Mouse (Mus musculus): ENCODE data around the gene Mroh9.

Mroh9 gene

DNA sequence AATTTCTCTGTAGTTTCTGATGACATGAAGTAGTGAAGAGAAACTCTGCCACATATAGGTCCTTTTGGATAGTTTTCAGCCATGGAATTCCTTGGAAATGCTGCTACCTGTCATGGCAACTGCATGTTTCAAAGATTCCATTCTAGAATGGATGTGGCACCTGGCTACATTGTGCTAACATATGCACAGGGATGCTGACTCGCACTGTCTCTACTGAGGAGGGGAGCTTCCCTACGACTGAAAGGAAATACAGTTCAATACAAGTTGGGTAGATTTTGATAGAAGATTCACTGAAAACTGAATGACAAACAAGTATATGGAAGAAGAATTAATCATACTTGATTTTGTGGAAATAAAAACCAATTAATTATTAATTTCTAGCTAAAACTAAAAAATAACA lies at the start of gene Mroh9:
Gene Mroh9, minus strand, starts transcription at position 101 of the 400 bp plus-strand sequence.
- DNase-seq, result no peak

DNA sequence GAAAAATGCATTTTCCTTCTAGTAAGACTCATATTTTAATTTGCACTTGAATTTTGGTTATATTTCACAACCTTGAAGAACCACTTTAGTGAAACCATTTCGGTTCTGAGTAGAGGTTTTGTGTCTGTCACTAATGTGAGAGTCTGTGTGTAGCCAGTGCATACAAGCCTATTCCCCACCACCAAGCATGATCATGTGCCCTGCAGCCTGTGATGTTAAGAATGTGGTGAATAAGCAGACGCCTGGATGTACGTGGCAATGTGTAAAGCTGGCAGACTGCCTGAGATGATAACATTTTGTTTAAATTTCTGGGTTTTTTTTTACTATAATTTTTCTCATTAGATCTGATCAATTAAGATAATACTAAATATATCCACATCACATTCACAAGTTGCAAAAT lies 44.5 kb upstream of the Mroh9 start:
- DNase-seq, result no peak

DNA sequence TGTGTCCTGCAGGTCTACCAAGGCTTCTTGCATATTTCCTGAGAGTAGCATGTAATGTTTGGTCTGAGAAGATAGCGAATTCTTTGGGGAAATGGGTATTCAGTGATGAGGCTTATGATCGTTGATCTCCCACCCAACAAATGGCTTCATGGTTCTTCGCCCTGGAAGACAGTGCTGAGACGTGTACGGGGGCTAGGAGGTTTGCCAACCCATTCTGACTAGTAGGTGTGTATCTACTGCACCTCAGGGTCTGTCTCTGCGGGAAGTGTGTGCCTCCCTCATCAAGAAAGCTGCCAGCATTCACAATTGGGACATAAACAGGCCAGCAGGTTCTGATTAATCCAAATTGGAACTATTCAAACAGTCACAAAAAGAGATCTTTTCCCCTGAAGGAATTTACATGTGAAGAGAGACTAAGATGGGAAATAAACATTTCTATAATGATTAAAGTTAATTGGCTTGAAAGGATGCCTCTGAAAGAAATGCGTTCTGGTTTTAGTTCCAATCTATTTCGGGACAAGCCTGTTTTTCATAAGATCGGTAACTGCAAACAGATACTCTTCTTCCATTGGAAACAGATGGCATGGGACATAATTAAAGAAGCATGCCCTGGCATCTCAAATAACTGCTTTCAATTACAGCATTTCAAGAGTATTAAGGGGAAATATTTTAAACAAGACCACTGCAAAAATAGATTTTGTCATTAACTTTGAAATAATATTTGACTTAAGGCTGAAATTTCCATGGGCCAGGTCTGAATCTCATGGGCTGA lies 43.8 kb upstream of the Mroh9 start:
- no peak for DNase-seq

DNA sequence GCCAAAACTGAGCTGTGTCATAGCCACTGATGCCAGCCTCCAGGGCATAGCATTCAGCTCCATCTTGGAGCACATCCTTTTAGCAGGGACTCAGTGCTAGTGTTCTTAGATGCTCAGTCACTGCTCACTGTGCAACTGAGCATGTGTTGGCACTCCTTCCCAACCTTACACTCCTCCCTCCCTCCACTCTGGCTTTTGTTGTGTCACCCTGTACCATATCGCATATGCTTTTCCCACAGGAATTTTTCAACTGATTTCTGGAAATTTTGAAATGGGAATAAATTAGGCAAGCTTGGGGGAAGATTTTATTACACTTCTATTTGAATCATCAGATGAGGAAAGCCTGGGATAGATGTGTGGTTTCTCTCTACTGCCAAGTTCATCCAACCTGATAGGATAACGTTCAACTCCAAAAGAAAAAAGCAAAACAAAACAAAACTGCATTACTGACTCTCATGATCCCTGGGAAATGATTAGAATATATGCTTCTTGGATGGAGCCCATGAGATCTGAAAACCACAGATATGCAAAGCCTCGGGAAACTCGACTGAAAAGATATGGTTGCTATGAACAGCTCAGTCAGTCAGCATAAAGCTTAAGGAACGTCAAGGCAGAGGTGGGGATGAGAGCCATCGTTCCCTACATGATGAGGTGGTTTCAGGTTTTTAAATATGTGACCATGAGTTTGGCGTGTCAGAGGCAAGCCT lies 40.9 kb upstream of the Mroh9 start:
- no peak for DNase-seq

DNA sequence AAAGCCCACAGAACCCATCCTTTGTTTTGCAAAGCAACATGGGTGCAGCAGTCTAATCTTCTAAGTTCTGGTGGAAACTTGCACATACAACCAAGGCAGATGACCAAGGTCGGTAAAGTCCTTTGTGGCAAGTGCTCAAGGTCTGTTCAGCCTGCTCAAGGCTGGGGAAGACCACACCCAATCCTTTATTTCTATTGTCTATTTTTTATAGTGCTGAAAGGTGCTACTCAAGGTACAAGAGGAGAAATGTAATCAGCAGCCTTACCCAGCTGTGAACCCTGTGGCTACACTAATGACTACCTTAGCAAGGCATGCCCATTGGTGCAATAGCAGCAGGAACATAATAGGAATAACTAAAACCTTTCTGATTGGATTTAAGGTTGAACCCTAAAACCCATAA lies 36.9 kb upstream of the Mroh9 start:
- DNase-seq, result no peak

DNA sequence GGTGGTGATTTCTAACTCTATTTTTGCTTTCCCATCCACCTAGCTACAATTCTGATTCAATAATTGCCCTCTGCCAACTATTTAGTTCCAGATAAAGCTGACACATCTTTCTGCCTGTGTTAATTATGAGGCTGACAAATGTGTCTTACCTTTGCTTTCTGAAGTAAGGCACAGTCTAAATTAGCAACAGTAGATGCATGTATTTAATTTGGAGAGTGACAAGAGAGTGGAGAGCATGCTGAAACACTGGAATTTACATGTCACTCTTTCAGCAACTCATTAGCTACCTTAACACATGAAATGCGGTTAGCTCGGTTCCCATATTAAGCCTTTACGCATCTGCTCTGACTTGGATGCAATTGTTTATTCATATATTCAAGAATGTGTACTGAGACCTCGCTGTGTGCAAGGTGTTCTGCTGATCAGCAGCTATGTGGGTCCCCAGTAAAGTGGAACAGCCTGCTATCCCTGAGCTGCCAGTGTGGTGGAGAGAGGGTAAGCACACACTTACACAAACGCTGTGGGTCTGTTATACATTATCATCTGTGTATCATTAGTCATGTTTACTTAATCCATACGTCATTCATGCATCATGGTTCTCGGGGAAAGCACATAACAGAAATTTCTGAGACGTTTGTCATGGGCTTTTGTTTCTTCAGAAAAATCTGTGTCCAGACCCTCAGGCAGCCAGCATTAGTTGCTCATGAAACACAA lies 28.1 kb upstream of the Mroh9 start:
- no peak for DNase-seq

DNA sequence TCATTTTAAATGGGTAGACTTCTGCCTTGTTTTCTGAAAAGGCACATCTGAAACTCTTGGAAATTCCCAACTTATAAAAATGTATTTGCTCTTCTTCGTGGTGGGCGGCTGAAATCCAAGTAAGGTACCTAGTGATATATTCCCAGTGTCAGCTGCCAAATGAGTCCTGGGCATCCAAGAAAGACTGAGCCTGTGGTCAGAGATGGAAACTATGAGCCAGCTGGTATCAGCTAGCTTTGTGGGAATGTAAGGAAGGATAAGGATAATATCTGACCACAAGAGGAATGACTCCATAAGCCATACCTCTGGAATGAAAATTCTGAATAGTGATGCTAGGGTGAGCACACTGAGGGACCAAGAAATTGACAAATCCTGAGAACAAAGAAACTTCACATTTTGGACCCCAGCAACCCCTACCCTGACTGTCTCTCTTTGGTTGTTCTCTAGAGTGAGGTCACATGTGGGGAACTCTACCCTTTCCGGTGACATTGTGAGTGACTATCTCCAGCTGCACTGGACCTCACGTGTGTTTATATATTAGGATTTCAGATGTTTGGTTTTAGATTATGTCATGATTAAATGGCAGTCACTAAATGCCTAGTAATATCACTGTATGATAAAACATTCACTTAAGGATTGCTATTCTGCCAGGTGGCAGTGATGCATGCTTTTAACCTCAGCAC lies 27.2 kb upstream of the Mroh9 start:
- no peak for DNase-seq

DNA sequence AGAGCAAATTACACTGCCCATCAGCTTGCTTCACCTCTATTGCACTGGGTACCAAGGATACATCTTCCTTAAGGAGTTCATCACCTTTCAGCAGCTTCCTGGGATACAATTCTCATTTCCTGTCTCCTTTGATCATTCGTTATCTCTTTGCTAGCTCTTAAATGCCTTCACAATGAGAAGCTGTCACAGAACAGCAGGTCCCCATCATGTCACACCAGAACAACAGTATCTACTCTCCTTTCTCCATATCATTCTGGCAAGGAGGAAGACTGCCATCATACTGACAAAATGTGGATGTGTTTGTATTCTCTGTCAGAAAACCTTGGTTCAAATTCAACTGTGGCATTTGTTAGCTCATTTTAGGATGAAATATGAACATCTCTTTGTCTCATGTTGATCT lies 19.5 kb upstream of the Mroh9 start:
- DNase-seq, result no peak

DNA sequence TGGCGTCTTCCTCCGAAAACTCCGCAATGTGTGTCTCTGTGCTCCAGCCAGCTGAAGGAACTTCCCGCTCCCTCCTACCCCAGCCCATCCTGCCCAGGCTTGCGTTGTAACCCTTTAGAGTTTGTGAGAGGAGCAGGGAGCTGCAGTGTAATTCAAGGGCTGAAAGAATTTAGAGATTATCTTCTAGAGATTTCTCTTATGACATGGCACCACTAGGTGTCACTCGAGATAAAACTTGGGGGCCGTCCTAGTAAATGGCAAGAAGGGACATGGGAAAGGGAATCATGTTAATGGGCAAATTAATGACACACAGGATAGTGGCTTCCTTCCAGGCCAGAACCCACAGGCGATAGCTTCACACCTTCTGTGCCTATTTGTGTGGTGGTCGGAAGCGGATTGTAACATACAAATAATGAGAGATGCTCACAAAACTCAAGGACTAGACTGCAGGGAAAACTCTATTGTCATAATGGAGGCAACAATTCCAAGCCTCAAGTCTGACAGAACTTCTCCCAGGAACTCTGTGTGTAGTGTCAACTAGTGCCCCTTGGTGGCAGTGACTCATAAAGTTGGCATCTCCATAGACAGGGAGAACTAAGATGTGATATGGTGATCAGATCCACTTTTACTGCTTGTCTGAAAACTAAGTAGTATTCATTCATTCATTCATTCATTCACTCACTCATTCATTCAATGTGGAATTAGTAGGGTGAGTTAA lies 6.1 kb upstream of the Mroh9 start:
- peak; percentile 69 for DNase-seq

DNA sequence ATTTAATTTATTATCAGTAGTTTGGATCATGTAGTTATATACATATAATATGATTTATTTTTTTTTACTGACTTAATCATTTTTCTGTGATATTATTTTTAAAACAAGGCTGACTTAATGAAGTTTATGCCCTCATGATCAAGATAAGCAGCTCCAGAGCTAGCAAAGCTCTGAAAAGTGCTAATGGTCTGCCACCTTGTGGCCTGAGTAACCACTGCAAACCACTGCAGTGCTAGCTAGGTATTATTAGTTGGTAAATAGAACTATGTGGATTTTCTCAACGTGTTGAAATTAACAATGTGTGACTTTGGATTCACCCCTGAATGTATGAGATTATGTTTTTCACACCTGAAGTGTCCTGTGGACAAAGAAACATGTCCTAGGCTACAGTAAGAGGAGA lies 15.0 kb downstream of the Mroh9 start:
- peak; percentile 53 for DNase-seq

DNA sequence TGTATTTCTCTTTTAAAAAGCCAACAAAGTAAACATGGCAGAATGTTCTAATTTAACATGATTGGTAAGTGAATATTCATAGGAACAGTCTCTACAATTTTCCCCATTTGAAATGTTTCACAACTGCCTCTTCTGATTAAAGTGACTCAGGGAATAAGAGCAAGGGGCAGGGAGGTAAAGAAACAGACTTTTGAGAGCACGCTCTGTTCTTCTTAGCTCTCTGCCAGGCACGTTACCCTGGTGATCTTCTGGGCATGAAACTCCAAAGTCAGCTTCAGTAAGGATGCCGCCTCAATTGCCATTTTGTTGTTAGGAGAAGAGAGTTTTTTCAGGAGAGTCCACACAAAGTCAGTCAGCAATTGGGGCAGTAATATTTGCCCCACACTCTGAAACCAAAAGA lies 25.1 kb downstream of the Mroh9 start:
- no peak for DNase-seq

DNA sequence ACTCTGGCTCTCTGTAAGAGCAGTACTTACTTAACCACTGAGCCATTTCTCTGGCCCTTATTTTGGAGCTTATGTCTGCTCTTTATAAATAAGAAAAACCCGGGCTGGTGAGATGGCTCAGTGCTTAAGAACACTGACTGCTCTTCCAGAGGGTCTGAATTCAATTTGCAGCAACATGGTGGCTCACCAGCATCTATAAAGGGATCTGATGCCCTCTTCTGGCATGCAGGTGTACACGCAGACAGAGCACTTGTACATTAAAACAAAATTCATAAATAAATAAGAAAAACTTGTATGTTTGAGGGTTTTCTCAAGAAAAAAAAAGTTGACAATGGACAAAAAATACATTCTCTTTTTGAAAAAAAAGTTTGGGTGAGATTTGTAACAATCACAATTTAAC lies 28.1 kb downstream of the Mroh9 start:
- peak; percentile 18 for DNase-seq

DNA sequence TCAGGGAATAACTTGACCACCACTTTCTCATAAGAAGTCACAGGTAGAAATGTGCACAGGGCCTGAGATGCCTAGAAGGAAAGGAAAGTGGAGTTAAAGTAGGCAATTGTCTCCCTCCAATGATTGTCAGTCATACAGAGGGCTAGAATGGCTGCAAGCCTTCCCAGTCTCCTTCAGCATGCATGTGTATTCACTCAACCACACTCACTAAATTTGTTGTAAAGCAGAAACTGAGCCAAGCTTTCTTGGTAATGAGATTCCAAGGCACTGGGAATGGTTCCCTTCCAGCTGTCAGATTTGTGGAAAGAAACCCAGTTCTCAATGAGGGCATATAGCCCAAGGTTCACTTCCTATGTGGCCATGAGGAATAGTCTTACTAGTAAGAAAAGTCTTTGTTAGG lies 29.8 kb downstream of the Mroh9 start:
- DNase-seq, result no peak

DNA sequence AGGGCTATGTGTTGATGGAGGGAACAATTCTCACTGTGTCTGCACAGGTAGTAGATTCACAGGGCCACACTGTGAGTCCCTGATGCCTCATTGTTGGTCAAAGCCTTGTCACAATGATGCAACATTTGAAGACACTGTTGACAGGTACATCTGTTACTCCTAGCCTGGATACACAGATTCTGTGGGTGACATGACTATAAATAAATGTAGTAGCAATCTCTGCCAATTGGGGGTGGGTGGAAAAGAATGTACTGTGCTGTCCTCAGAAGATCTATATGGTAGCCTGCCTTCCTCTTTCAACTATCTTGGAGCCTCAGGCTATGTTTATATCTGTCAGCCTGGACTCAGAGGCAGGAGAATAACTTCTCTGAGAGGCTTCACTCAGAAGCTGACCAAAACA lies 62.4 kb downstream of the Mroh9 start:
- no peak for DNase-seq

DNA sequence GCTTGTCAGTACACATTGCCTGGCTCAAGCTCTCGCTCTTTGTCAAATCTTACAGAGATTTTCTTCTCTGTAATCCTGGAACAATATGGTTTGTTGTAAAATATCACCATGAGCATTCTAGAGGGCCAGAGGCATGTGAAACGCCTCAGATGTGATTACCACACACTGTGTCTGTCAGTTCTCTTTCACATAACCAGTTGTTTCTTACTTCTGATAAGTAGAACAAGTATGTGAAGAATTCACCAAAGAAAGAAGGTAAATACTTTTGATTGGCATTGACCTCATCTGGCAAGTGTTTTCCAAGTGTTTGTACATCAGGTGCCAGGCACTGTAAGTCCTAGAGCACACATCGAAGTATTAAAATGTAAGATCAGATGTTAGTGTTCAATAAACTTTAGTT lies 76.2 kb downstream of the Mroh9 start:
- DNase-seq, result no peak

DNA sequence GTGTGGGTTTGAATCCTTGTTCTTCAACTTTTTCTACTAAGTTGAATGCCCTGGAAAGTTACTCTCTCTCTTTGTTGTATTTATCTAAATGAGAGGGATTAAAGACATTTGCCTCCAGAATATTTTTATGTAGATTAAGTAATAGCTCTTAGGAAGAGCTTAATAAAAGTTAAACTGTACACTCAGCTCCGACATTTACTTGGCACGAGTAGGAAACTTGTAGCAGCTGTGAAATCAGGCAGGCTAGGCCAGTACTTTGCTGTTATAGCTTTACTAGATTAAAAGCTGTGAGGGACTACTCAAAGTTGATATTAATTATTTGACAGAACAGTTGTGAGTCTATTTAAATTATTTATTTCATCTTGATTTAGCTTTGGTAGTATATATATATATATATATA lies 82.0 kb downstream of the Mroh9 start:
- DNase-seq, result no peak

DNA sequence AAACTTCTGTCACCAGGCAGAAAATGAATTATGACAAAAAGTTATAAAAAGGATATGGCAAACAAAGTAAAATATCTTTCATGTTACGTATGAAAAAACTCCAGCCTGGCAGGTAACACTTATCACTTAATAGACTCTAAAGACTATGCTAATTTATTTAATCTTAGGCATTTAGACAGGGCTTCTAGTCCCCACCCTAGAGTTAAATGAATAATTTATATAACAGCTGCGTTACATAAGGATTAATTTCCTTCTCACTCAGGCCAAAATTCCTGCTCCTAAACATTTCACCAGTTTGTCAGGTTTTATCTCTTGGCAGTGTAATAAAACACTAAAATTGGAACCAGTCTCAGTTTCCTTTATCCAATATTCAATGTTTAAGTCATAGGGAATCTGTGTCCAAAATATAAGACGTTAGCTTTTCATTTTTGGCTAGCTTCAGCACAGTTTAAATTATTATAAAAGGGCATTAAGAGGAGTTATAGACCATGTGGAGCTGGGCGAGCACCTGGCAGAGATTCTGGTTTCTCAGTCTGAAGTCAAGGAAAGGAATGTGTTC lies 84.1 kb downstream of the Mroh9 start:
- no peak for DNase-seq

DNA sequence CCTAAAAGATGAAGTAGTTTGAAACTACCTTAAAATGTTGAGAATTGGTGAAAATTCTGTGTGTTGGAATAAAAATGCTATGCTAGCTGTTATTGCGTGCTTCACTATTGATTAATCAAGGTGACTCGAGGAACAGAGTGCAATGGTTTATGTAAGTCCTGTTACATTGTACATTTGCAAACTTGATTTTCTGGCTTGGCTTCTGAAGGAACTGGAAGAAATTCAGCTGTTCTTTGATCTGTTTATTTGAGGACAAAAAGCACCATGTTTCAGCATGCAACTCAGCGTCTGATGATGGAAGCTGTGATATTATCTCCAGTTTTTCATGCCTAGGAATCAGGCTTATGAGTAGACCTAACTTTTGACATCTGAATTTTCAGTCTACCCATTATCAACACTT lies 97.9 kb downstream of the Mroh9 start:
- no peak for DNase-seq

DNA sequence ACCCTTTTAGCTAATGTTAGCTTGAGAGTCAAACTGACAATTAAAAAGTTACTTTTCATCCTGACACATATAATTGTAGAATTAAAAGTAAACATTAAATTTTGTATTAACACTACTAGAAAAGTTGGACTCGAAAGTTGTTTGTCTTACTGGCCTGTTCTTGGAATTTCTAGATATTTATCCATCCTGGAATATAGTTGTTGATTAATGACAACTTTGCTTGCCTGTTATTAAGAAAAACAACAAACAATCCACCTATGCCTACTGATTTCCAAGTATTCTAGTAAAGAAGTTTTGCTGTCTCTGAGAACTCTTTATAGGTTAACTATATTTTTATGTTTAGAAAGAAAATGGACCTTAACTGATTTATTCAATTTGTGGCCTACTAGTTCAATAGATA lies 98.7 kb downstream of the Mroh9 start:
- no peak for DNase-seq

DNA sequence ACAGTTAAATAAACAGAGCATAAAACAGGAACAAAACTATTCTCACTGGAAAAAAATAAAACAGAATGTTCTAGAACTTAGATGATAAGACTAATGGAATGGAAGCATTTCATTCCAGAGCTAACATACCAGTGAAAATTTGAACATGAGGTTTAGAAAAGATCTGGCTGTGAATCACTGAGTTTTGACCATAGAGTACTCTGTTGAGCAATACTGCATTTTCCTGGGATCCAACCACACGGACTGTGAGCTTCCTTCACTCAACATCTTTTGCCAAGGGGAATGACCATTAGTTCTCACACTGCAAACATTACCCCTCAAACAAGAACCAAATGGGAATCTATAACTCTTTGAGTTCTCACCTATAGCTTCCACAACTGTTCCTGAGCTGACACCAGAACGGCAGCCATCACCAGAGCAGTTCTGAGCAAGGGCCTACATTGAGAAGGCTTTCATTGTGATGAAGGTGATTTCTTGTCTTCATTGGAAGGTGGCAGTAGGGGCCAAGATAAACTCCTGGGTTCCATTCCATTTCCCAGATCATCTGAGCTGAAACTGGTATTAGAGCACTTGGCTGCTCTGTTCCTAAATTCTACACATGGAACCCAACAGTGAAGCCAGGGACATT lies 99.2 kb downstream of the Mroh9 start:
- no peak for DNase-seq

DNA sequence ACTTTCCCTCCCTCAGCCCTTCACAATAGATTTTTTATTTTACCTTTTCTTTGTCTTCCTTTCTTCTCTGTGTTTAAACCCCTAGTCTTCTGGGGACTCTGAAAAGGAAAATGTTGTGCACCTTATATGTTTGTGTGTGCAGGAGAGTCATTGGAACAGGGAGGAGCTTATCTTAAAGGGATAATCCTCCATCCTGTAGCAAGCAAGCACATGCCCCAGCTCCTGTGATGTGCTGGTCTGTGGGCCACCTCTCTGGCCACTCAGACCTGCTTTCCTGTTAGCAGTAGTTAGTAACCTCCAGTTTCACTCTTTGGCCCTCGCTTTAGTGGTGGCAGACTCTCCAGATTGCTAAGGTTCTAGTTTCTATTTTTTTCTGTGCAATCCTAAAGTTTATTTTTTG lies 101.0 kb downstream of the Mroh9 start, which contains the start of gene Fmo3:
Gene Fmo3, minus strand, starts transcription at position 101 of the 400 bp plus-strand sequence.
- no peak for DNase-seq
